Mouse (Mus musculus) telencephalon, adult 2 months (tissue): ENCODE results near the gene Pitx1.

ENCODE experiments used
- DNase-seq: peaks from one replicate; pipeline ENCODE4 v3.0.0-alpha.2; 2011; ENCODE audit warnings: low read depth, low spot score

Gene Pitx1

GRCm38 (mm10) chr13:55836142-55836625, at the start of gene Pitx1:
Gene Pitx1 (minus strand): TSS chr13:55836192.
- DNase-seq: no peak

GRCm38 (mm10) chr13:55881431-55882202, 45.6 kb upstream of the Pitx1 start:
- DNase-seq: no peak

- no peak for DNase-seq
Measured at GRCm38 (mm10) chr13:55878353-55878752, 42.4 kb upstream of the Pitx1 start.

- no peak for DNase-seq
Measured at GRCm38 (mm10) chr13:55871410-55871809, 35.4 kb upstream of the Pitx1 start.

GRCm38 (mm10) chr13:55870001-55870400, 34.0 kb upstream of the Pitx1 start:
- DNase-seq: no peak

GRCm38 (mm10) chr13:55867540-55868103, 31.6 kb upstream of the Pitx1 start:
- no peak for DNase-seq

- DNase-seq: no peak
Measured at GRCm38 (mm10) chr13:55860483-55860882, 24.5 kb upstream of the Pitx1 start.

GRCm38 (mm10) chr13:55858463-55858862, 22.5 kb upstream of the Pitx1 start:
- no peak for DNase-seq

GRCm38 (mm10) chr13:55855793-55856192, 19.8 kb upstream of the Pitx1 start:
- DNase-seq: no peak

GRCm38 (mm10) chr13:55852205-55852604, 16.2 kb upstream of the Pitx1 start:
- DNase-seq: no peak

GRCm38 (mm10) chr13:55850726-55851125, 14.7 kb upstream of the Pitx1 start:
- DNase-seq: no peak

GRCm38 (mm10) chr13:55848604-55849190, 12.7 kb upstream of the Pitx1 start:
- no peak for DNase-seq

- DNase-seq: no peak
Measured at GRCm38 (mm10) chr13:55847805-55848204, 11.8 kb upstream of the Pitx1 start.

GRCm38 (mm10) chr13:55843700-55844099, 7.7 kb upstream of the Pitx1 start:
- DNase-seq: no peak

- no peak for DNase-seq
Measured at GRCm38 (mm10) chr13:55840223-55840622, 4.2 kb upstream of the Pitx1 start.

- no peak for DNase-seq
Measured at GRCm38 (mm10) chr13:55836786-55837780, 1.1 kb upstream of the Pitx1 start.

- DNase-seq: no peak
Measured at GRCm38 (mm10) chr13:55835548-55836097, 369 bp downstream of the Pitx1 start.

GRCm38 (mm10) chr13:55834667-55835066, 1.3 kb downstream of the Pitx1 start:
- no peak for DNase-seq

- DNase-seq: no peak
Measured at GRCm38 (mm10) chr13:55833921-55834320, 2.1 kb downstream of the Pitx1 start.

- no peak for DNase-seq
Measured at GRCm38 (mm10) chr13:55832602-55833001, 3.4 kb downstream of the Pitx1 start.

GRCm38 (mm10) chr13:55831722-55832160, 4.3 kb downstream of the Pitx1 start:
- DNase-seq: no peak
